Mouse (Mus musculus) hindbrain, postnatal 0 days (tissue): ENCODE measurements at regions not wholly inside any gene's neighbourhood (a gene's known extent, or its start where the extent isn't known, plus 50 kb on each side); places are given as distances from the start of the nearest gene placed in this dataset.

Experiments used
- ATAC-seq: fragments of 200-750 bp; cut with Nextera tagmentation; 2 replicates; pipeline ENCODE4 v1.8.0; 2017; ENCODE audit warnings: mild to moderate bottlenecking, moderate TSS enrichment, moderate library complexity
- DNase-seq: peaks from one replicate; pipeline ENCODE4 v3.0.0-alpha.2; 2015; ENCODE audit warnings: low spot score
- H3K27ac ChIP-seq: fragments of 300-500 bp; sonication (generic); 2 replicates; pipeline ENCODE4 v1.5.1; 2014; ENCODE audit warnings: mild to moderate bottlenecking
- H3K27me3 ChIP-seq: fragments of 300-500 bp; sonication (generic); 2 replicates; pipeline ENCODE4 v1.6.1; 2014; ENCODE audit warnings: low read length, mixed read lengths; ENCODE audit not compliant: insufficient read depth
- H3K36me3 ChIP-seq: fragments of 300-500 bp; sonication (generic); 2 replicates; pipeline ENCODE4 v1.6.1; 2014; ENCODE audit warnings: low read length, mixed read lengths; ENCODE audit not compliant: insufficient read depth
- H3K4me1 ChIP-seq: fragments of 300-500 bp; sonication (generic); 2 replicates; pipeline ENCODE4 v1.6.1; 2014; ENCODE audit warnings: antibody characterized with exemption, low read length, mixed read lengths; ENCODE audit not compliant: insufficient read depth
- H3K4me2 ChIP-seq: fragments of 300-500 bp; sonication (generic); 2 replicates; pipeline ENCODE4 v1.6.1; 2014; ENCODE audit warnings: low read depth, mild to moderate bottlenecking, low read length, moderate library complexity, mixed read lengths
- H3K4me3 ChIP-seq: fragments of 300-500 bp; sonication (generic); 2 replicates; pipeline ENCODE4 v1.5.1; 2014; ENCODE audit warnings: low read length
- H3K9ac ChIP-seq: fragments of 300-500 bp; sonication (generic); replicated peaks from 2 replicates; pipeline ENCODE4 v1.6.1; 2014; ENCODE audit warnings: mild to moderate bottlenecking, low read length, moderate library complexity, mixed read lengths
- H3K9me3 ChIP-seq: fragments of 300-500 bp; sonication (generic); 2 replicates; pipeline ENCODE4 v1.6.1; 2016; ENCODE audit warnings: low read length, mixed read lengths
- CTCF ChIP-seq: IDR thresholded peaks from 2 replicates; pipeline ENCODE4 v1.5.1; 2016; ENCODE audit warnings: antibody characterized with exemption, control low read depth, low read depth
- WGBS: fragments of 180-500 bp; shearing (Covaris S2); extraction: QIAGEN DNeasy Blood & Tissue Kit; methylation state at CpG from one replicate; pipeline ENCODE4 v1.1.7; 2014; 5-methylcytosine and 5-hydroxymethylcytosine counted together

GRCm38 (mm10) chr3:149105709-149106450 lies 115.5 kb upstream of the Adgrl2 start:
- no peaks in the 10 kb centered on the region for H3K27me3 ChIP-seq
- no peaks in the 10 kb centered on the region for H3K36me3 ChIP-seq
- no peaks in the 10 kb centered on the region for H3K9me3 ChIP-seq
- TF ChIP-seq CTCF = no peak
- no peak overlapping the region for H3K27ac ChIP-seq
- no peak overlapping the region for H3K4me3 ChIP-seq
- no peak for ATAC-seq
- H3K4me2 ChIP-seq = no peak overlapping the region
- no peak for DNase-seq
- 89% methylated on average over 13 of the region's 13 CpGs for WGBS
- H3K9ac ChIP-seq = no peak overlapping the region
- H3K4me1 ChIP-seq = no peaks in the 10 kb centered on the region; the same call in 1 of the 2 replicates

GRCm38 (mm10) chr3:149105181-149105580 lies 114.8 kb upstream of the Adgrl2 start:
- no peak overlapping the region for H3K27ac ChIP-seq
- H3K4me2 ChIP-seq = no peak overlapping the region
- no peaks in the 10 kb centered on the region for H3K36me3 ChIP-seq
- H3K4me1 ChIP-seq = no peaks in the 10 kb centered on the region; the same call in 1 of the 2 replicates
- WGBS = 95% methylated on average over 4 of the region's 4 CpGs
- H3K9ac ChIP-seq = no peak overlapping the region
- TF ChIP-seq CTCF = no peak
- H3K27me3 ChIP-seq = no peaks in the 10 kb centered on the region
- DNase-seq (no peak), ATAC-seq (no peak)
- no peaks in the 10 kb centered on the region for H3K9me3 ChIP-seq
- H3K4me3 ChIP-seq = no peak overlapping the region

GRCm38 (mm10) chr3:149104080-149104479 lies 113.7 kb upstream of the Adgrl2 start:
- no peak overlapping the region for H3K4me2 ChIP-seq
- 87% methylated on average over 6 of the region's 6 CpGs for WGBS
- H3K4me1 ChIP-seq = no peaks in the 10 kb centered on the region; the same call in 1 of the 2 replicates

GRCm38 (mm10) chr3:149103469-149103868 lies 113.1 kb upstream of the Adgrl2 start:
- WGBS = 89% methylated on average over 3 of the region's 3 CpGs

More at GRCm38 (mm10) chr3:149104080-149104479, 113.7 kb upstream of the Adgrl2 start:
- H3K9me3 ChIP-seq = no peaks in the 10 kb centered on the region
- DNase-seq = no peak
- H3K9ac ChIP-seq = no peak overlapping the region
- H3K4me3 ChIP-seq = no peak overlapping the region
- no peaks in the 10 kb centered on the region for H3K27me3 ChIP-seq
- ATAC-seq = no peak
- H3K27ac ChIP-seq = no peak overlapping the region
- TF ChIP-seq CTCF = no peak
- no peaks in the 10 kb centered on the region for H3K36me3 ChIP-seq

GRCm38 (mm10) chr3:149102846-149103245 lies 112.5 kb upstream of the Adgrl2 start:
- no peak overlapping the region for H3K4me2 ChIP-seq
- no peak overlapping the region for H3K4me3 ChIP-seq
- DNase-seq = peak; percentile 63
- no peak for ATAC-seq
- WGBS = 33% methylated on average over 8 of the region's 8 CpGs
- H3K4me1 ChIP-seq = no peaks in the 10 kb centered on the region; the same call in 1 of the 2 replicates
- no peak overlapping the region for H3K9ac ChIP-seq
- H3K27ac ChIP-seq = no peak overlapping the region
- no peaks in the 10 kb centered on the region for H3K9me3 ChIP-seq
- no peaks in the 10 kb centered on the region for H3K36me3 ChIP-seq
- no peak for TF ChIP-seq CTCF
- no peaks in the 10 kb centered on the region for H3K27me3 ChIP-seq

More at GRCm38 (mm10) chr3:149103469-149103868, 113.1 kb upstream of the Adgrl2 start:
- no peak for TF ChIP-seq CTCF
- Histone ChIP-seq H3K4me1 (no peaks in the 10 kb centered on the region; the same call in 1 of the 2 replicates), H3K27ac (no peak overlapping the region), H3K27me3 (no peaks in the 10 kb centered on the region), H3K4me3 (no peak overlapping the region), H3K4me2 (no peak overlapping the region), H3K9me3 (no peaks in the 10 kb centered on the region), H3K36me3 (no peaks in the 10 kb centered on the region), H3K9ac (no peak overlapping the region)
- DNase-seq (no peak), ATAC-seq (no peak)

- TF ChIP-seq CTCF = no peak
- H3K9ac ChIP-seq = no peak overlapping the region
- 53% methylated on average over 10 of the region's 10 CpGs for WGBS
- no peaks in the 10 kb centered on the region; the same call in 1 of the 2 replicates for H3K4me1 ChIP-seq
- no peak overlapping the region for H3K4me2 ChIP-seq
- no peak overlapping the region for H3K27ac ChIP-seq
- DNase-seq (no peak), ATAC-seq (no peak)
- no peaks in the 10 kb centered on the region for H3K36me3 ChIP-seq
- H3K4me3 ChIP-seq = no peak overlapping the region
- no peaks in the 10 kb centered on the region for H3K27me3 ChIP-seq
- no peaks in the 10 kb centered on the region for H3K9me3 ChIP-seq
These were observed 111.4 kb upstream of the Adgrl2 start for GRCm38 (mm10) chr3:149101785-149102184.

- ATAC-seq (no peak), DNase-seq (no peak)
- Histone ChIP-seq H3K27me3 (no peaks in the 10 kb centered on the region), H3K9me3 (no peaks in the 10 kb centered on the region), H3K9ac (no peak overlapping the region), H3K4me2 (no peak overlapping the region), H3K4me3 (no peak overlapping the region), H3K27ac (no peak overlapping the region), H3K4me1 (no peaks in the 10 kb centered on the region; the same call in 1 of the 2 replicates), H3K36me3 (no peaks in the 10 kb centered on the region)
- 84% methylated on average over 4 of the region's 4 CpGs for WGBS
- no peak for TF ChIP-seq CTCF
These were observed 108.4 kb upstream of the Adgrl2 start for GRCm38 (mm10) chr3:149098764-149099163.
